Mouse (Mus musculus): ENCODE data around the gene Eif1. TPM values are rescaled to one million over a fixed set of nuclear protein-coding genes. Genes with fewer than 3 reads are reported as not detected.
"Not testable (repeated sequence)": the region's sequence is repeated elsewhere in the genome, so short reads cannot be mapped to it uniquely, and the experiment has no call there.

Gene Eif1
- polyA plus RNA-seq, 1 experiment: 83.2 TPM

- WGBS: 8% methylated on average over 10 of the region's 10 CpGs
- TF ChIP-seq CTCF (IDR thresholded peaks at IDR 0.05; ENCODE audit: extremely low read depth, insufficient read depth, insufficient read length, insufficient replicate concordance): peak; percentile 99
- TF ChIP-seq POLR2A (IDR thresholded peaks at IDR 0.05; ENCODE audit: low read depth, low read length): no peak
- Histone ChIP-seq H3K27me3 (ENCODE audit: control insufficient read depth, insufficient read depth, low read length) (no peaks in the 10 kb centered on the region), H3K4me3 (ENCODE audit: extremely low read depth, insufficient read depth, insufficient read length) (no peak overlapping the region), H3K27ac (ENCODE audit: insufficient read depth, low read length) (no peak overlapping the region), H3K4me1 (ENCODE audit: control insufficient read depth, insufficient read depth, insufficient read length) (no peaks in the 10 kb centered on the region), H3K36me3 (ENCODE audit: control insufficient read depth, insufficient read depth, low read length) (no peaks in the 10 kb centered on the region)
- DNase-seq (ENCODE audit: low read depth in 1 of 2, low spot score in 2 of 2): peak; percentile 59 to 64
Observed at GRCm38 (mm10) chr11:100295308-100295707, 24.4 kb upstream of the Eif1 start.

- Histone ChIP-seq H3K4me1 (ENCODE audit: control insufficient read depth, insufficient read depth, insufficient read length) (no peaks in the 10 kb centered on the region), H3K36me3 (ENCODE audit: control insufficient read depth, insufficient read depth, low read length) (no peaks in the 10 kb centered on the region), H3K4me3 (ENCODE audit: extremely low read depth, insufficient read depth, insufficient read length) (no peak overlapping the region), H3K27ac (ENCODE audit: insufficient read depth, low read length) (no peak overlapping the region), H3K27me3 (ENCODE audit: control insufficient read depth, insufficient read depth, low read length) (no peaks in the 10 kb centered on the region)
- peak in 1 of 2 experiments; percentile 14 for DNase-seq (ENCODE audit: low read depth in 1 of 2, low spot score in 2 of 2)
- TF ChIP-seq POLR2A (IDR thresholded peaks at IDR 0.05; ENCODE audit: low read depth, low read length): no peak
- TF ChIP-seq CTCF (IDR thresholded peaks at IDR 0.05; ENCODE audit: extremely low read depth, insufficient read depth, insufficient read length, insufficient replicate concordance): peak; percentile 36; the same call in 1 of the 2 replicates
- WGBS: 37% methylated on average over 5 of the region's 5 CpGs
Observed at GRCm38 (mm10) chr11:100297801-100298200, 21.9 kb upstream of the Eif1 start.

- TF ChIP-seq POLR2A (IDR thresholded peaks at IDR 0.05; ENCODE audit: low read depth, low read length) (no peak), CTCF (IDR thresholded peaks at IDR 0.05; ENCODE audit: extremely low read depth, insufficient read depth, insufficient read length, insufficient replicate concordance) (peak; percentile 97)
- WGBS: 23% methylated on average over 18 of the region's 18 CpGs
- H3K27ac ChIP-seq (ENCODE audit: insufficient read depth, low read length): no peak overlapping the region
- H3K4me3 ChIP-seq (ENCODE audit: extremely low read depth, insufficient read depth, insufficient read length): no peak overlapping the region
- H3K27me3 ChIP-seq (ENCODE audit: control insufficient read depth, insufficient read depth, low read length): no peaks in the 10 kb centered on the region
- no peaks in the 10 kb centered on the region for H3K4me1 ChIP-seq (ENCODE audit: control insufficient read depth, insufficient read depth, insufficient read length)
- DNase-seq (ENCODE audit: low read depth in 1 of 2, low spot score in 2 of 2): peak in 1 of 2 experiments; percentile 73
- H3K36me3 ChIP-seq (ENCODE audit: control insufficient read depth, insufficient read depth, low read length): no peaks in the 10 kb centered on the region
Observed at GRCm38 (mm10) chr11:100298274-100299036, 21.2 kb upstream of the Eif1 start.

- H3K27ac ChIP-seq (ENCODE audit: insufficient read depth, low read length): no peak overlapping the region
- H3K4me1 ChIP-seq (ENCODE audit: control insufficient read depth, insufficient read depth, insufficient read length): no peaks in the 10 kb centered on the region
- H3K36me3 ChIP-seq (ENCODE audit: control insufficient read depth, insufficient read depth, low read length): no peaks in the 10 kb centered on the region
- 12% methylated on average over 5 of the region's 5 CpGs for WGBS
- H3K27me3 ChIP-seq (ENCODE audit: control insufficient read depth, insufficient read depth, low read length): no peaks in the 10 kb centered on the region
- peak in 1 of 2 experiments; percentile 57 for DNase-seq (ENCODE audit: low read depth in 1 of 2, low spot score in 2 of 2)
- no peak overlapping the region for H3K4me3 ChIP-seq (ENCODE audit: extremely low read depth, insufficient read depth, insufficient read length)
- TF ChIP-seq CTCF (IDR thresholded peaks at IDR 0.05; ENCODE audit: extremely low read depth, insufficient read depth, insufficient read length, insufficient replicate concordance) (peak; percentile 80; the same call in 1 of the 2 replicates), POLR2A (IDR thresholded peaks at IDR 0.05; ENCODE audit: low read depth, low read length) (no peak)
Observed at GRCm38 (mm10) chr11:100300293-100300692, 19.4 kb upstream of the Eif1 start.

- H3K27ac ChIP-seq (ENCODE audit: insufficient read depth, low read length): no peak overlapping the region
- no peaks in the 10 kb centered on the region for H3K36me3 ChIP-seq (ENCODE audit: control insufficient read depth, insufficient read depth, low read length)
- 66% methylated on average over 5 of the region's 5 CpGs for WGBS
- TF ChIP-seq CTCF (IDR thresholded peaks at IDR 0.05; ENCODE audit: extremely low read depth, insufficient read depth, insufficient read length, insufficient replicate concordance) (no peak), POLR2A (IDR thresholded peaks at IDR 0.05; ENCODE audit: low read depth, low read length) (no peak)
- no peaks in the 10 kb centered on the region for H3K27me3 ChIP-seq (ENCODE audit: control insufficient read depth, insufficient read depth, low read length)
- no peak for DNase-seq (ENCODE audit: low read depth in 1 of 2, low spot score in 2 of 2)
- no peak overlapping the region for H3K4me3 ChIP-seq (ENCODE audit: extremely low read depth, insufficient read depth, insufficient read length)
- no peaks in the 10 kb centered on the region for H3K4me1 ChIP-seq (ENCODE audit: control insufficient read depth, insufficient read depth, insufficient read length)
Observed at GRCm38 (mm10) chr11:100301292-100301691, 18.4 kb upstream of the Eif1 start.

- no peak overlapping the region for H3K4me3 ChIP-seq (ENCODE audit: extremely low read depth, insufficient read depth, insufficient read length)
- DNase-seq (ENCODE audit: low read depth in 1 of 2, low spot score in 2 of 2): no peak
- H3K27ac ChIP-seq (ENCODE audit: insufficient read depth, low read length): no peak overlapping the region
- TF ChIP-seq CTCF (IDR thresholded peaks at IDR 0.05; ENCODE audit: extremely low read depth, insufficient read depth, insufficient read length, insufficient replicate concordance) (no peak), POLR2A (IDR thresholded peaks at IDR 0.05; ENCODE audit: low read depth, low read length) (no peak)
- WGBS: 87% methylated on average over 5 of the region's 5 CpGs
- H3K4me1 ChIP-seq (ENCODE audit: control insufficient read depth, insufficient read depth, insufficient read length): no peaks in the 10 kb centered on the region
- H3K27me3 ChIP-seq (ENCODE audit: control insufficient read depth, insufficient read depth, low read length): no peaks in the 10 kb centered on the region
- no peaks in the 10 kb centered on the region for H3K36me3 ChIP-seq (ENCODE audit: control insufficient read depth, insufficient read depth, low read length)
Observed at GRCm38 (mm10) chr11:100307900-100308299, 11.8 kb upstream of the Eif1 start.

GRCm38 (mm10) chr11:100308672-100309071 lies 11.0 kb upstream of the Eif1 start:
- not testable (repeated sequence) for H3K27me3 ChIP-seq (ENCODE audit: control insufficient read depth, insufficient read depth, low read length); DNase-seq (ENCODE audit: low read depth in 1 of 2, low spot score in 2 of 2); H3K36me3 ChIP-seq (ENCODE audit: control insufficient read depth, insufficient read depth, low read length); H3K4me1 ChIP-seq (ENCODE audit: control insufficient read depth, insufficient read depth, insufficient read length); H3K27ac ChIP-seq (ENCODE audit: insufficient read depth, low read length); H3K4me3 ChIP-seq (ENCODE audit: extremely low read depth, insufficient read depth, insufficient read length)
- WGBS: 95% methylated on average over 6 of the region's 6 CpGs
